Mouse (Mus musculus) cortical plate, adult 2 months (tissue): ENCODE measurements around the gene Rps6kc1.

Source experiments
- CTCF ChIP-seq: fragments of 200-500 bp; IDR thresholded peaks from 2 replicates; pipeline ENCODE4 v1.5.1; 2011; ENCODE audit warnings: mild to moderate bottlenecking, control low read depth, low read length; ENCODE audit not compliant: insufficient read depth; ENCODE audit errors: extremely low read depth
- POLR2A ChIP-seq: fragments of 200-500 bp; IDR thresholded peaks from 2 replicates; pipeline ENCODE4 v1.6.1; 2011; ENCODE audit warnings: mild to moderate bottlenecking, low read length, control low read depth; ENCODE audit not compliant: insufficient read depth; ENCODE audit errors: extremely low read depth

- no peak for TF ChIP-seq POLR2A
- no peak for TF ChIP-seq CTCF
Observed at GRCm38 (mm10) chr1:190904714-190905113, 6.9 kb downstream of the Rps6kc1 start.
